Mouse (Mus musculus) hindbrain, embryonic 11.5 days (tissue): Measurements from ENCODE around the gene Khdc1b. TPM values are rescaled to one million over a fixed set of nuclear protein-coding genes. Genes with fewer than 3 reads are reported as not detected.
"Not testable (repeated sequence)": the region's sequence is repeated elsewhere in the genome, so short reads cannot be mapped to it uniquely, and the experiment has no call there.

Source experiments
- ATAC-seq: fragments of 200-750 bp; cut with Nextera tagmentation; 2 replicates; pipeline ENCODE4 v1.8.0; 2017; ENCODE audit warnings: mild to moderate bottlenecking, moderate TSS enrichment, moderate library complexity; ENCODE audit not compliant: low FRiP score
- DNase-seq: peaks from one replicate; pipeline ENCODE4 v3.0.0-alpha.2; 2015; ENCODE audit warnings: low spot score
- H3K27ac ChIP-seq: fragments of 300-500 bp; sonication (generic); 2 replicates; pipeline ENCODE4 v1.5.1; 2014; ENCODE audit warnings: mild to moderate bottlenecking, low read depth, low read length
- H3K27me3 ChIP-seq: fragments of 300-500 bp; sonication (generic); 2 replicates; pipeline ENCODE4 v1.6.1; 2014; ENCODE audit warnings: mild to moderate bottlenecking, low read length, moderate library complexity, mixed read lengths; ENCODE audit not compliant: control insufficient read depth, insufficient read depth
- H3K36me3 ChIP-seq: fragments of 300-500 bp; sonication (generic); 2 replicates; pipeline ENCODE4 v1.6.1; 2014; ENCODE audit warnings: mild to moderate bottlenecking, low read length, moderate library complexity, mixed read lengths; ENCODE audit not compliant: control insufficient read depth, insufficient read depth
- H3K4me1 ChIP-seq: fragments of 300-500 bp; sonication (generic); replicated peaks from 2 replicates; pipeline ENCODE4 v1.6.1; 2014; ENCODE audit warnings: low read length, mixed read lengths; ENCODE audit not compliant: control insufficient read depth, insufficient read depth
- H3K4me2 ChIP-seq: fragments of 300-500 bp; sonication (generic); replicated peaks from 2 replicates; pipeline ENCODE4 v1.6.1; 2014; ENCODE audit warnings: mild to moderate bottlenecking, low read depth, low read length
- H3K4me3 ChIP-seq: fragments of 300-500 bp; sonication (generic); 2 replicates; pipeline ENCODE4 v1.5.1; 2014; ENCODE audit warnings: low read depth, low read length
- H3K9ac ChIP-seq: fragments of 300-500 bp; sonication (generic); 2 replicates; pipeline ENCODE4 v1.6.1; 2014; ENCODE audit warnings: low read depth, low read length
- H3K9me3 ChIP-seq: fragments of 300-500 bp; sonication (generic); 2 replicates; pipeline ENCODE4 v1.6.1; 2016; ENCODE audit warnings: low read length; ENCODE audit not compliant: control insufficient read depth
- WGBS: fragments of 180-500 bp; shearing (Covaris S2); extraction: QIAGEN DNeasy Blood & Tissue Kit; methylation state at CpG from one replicate; pipeline ENCODE4 v1.1.7; 2014; 5-methylcytosine and 5-hydroxymethylcytosine counted together
- polyA plus RNA-seq: library from polyadenylated mRNA; unstranded; fragments of >200 nt; fragmentation: Nextera tagmentation; extraction: Ambion mirVana; gene quantifications from 2 replicates; pipeline ENCODE4 v1.2.1, GENCODE M21; 2014

Gene Khdc1b
- 0.09 TPM in 1 of 2 replicates, not detected in the other for polyA plus RNA-seq

DNA sequence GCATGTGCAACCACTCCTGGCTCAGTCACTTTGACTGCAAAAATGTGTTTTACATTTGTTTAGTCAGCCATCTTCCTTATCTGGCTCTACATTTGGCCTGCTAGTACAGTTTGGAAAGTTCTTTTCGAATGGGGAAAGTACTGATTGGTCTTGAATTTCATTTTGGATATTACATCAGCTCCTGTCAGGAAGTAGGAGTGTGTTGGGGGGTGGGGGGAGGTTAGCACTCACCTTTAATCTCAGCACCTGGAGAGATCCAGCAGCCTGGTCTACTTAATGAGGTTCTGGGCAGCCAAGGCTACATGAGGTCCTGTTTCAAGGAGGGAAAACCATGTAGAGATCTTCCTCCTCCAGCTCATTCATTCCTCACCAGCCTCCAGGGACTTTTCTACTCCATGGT lies at the start of gene Khdc1b:
Gene Khdc1b, plus strand, starts transcription at position 301 of the 400 bp plus-strand sequence.
- H3K4me1 ChIP-seq, result no peaks in the 10 kb centered on the region
- no peak within 1 kb of the TSS for H3K9ac ChIP-seq
- DNase-seq, result no peak
- H3K27me3 ChIP-seq, result no peaks in the 10 kb centered on the region
- H3K9me3 ChIP-seq, result no peaks in the 10 kb centered on the region
- H3K36me3 ChIP-seq, result no peaks in the 10 kb centered on the region
- WGBS, result 93% methylated on average over 1 of the region's 1 CpGs
- H3K4me2 ChIP-seq, result no peak within 1 kb of the TSS
- H3K4me3 ChIP-seq, result no peak within 1 kb of the TSS
- H3K27ac ChIP-seq, result no peak within 1 kb of the TSS
- ATAC-seq, result no peak

DNA sequence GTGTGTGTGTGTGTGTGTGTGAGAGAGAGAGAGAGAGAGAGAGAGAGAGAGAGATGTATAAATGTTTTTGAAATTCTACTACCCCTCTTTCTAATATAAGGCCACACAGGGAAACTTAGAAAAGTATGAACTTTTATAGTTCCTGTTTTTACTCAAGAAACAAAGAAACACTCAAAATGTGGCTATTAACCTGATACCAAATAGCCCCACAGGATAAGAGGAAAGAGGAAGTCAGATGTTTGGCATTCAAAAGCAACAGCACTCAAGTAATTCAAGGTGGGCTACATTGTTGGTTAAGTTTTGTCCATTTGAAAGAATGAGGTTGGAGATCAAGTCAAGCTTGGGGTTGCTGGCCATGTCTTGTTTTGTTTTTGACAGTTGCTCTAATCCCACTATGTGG lies 47.5 kb upstream of the Khdc1b start:
- ATAC-seq, result no peak
- H3K4me1 ChIP-seq, result no peaks in the 10 kb centered on the region
- H3K9me3 ChIP-seq, result no peaks in the 10 kb centered on the region
- no peak overlapping the region for H3K9ac ChIP-seq
- no peaks in the 10 kb centered on the region for H3K27me3 ChIP-seq
- no peak overlapping the region for H3K27ac ChIP-seq
- no peak for DNase-seq
- H3K4me2 ChIP-seq, result no peak overlapping the region
- H3K36me3 ChIP-seq, result no peaks in the 10 kb centered on the region
- H3K4me3 ChIP-seq, result no peak overlapping the region

DNA sequence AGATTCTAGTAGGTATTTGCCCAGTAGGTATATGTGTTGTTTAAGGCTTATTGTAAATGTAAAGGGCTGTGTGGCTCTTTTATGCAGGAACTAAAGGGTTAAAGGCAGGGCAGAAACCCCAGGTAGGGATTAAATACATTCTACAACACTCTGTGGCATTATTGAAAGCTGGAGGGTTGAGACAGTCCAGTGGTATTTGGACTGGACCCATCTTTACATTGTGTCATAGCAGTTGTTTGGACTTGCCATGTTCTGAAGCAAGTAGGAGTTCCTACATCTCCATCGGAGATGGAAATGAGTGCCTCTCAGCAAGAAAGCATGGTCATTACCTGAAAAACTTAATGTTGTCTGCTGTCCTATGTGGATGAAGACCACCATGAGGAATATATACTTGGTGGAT lies 42.6 kb upstream of the Khdc1b start:
- no peaks in the 10 kb centered on the region for H3K9me3 ChIP-seq
- no peak overlapping the region for H3K9ac ChIP-seq
- DNase-seq (no peak), ATAC-seq (no peak)
- WGBS, result 100% methylated on average over 1 of the region's 1 CpGs
- H3K4me3 ChIP-seq, result no peak overlapping the region
- H3K4me2 ChIP-seq, result no peak overlapping the region
- H3K27me3 ChIP-seq, result no peaks in the 10 kb centered on the region
- H3K27ac ChIP-seq, result no peak overlapping the region
- no peaks in the 10 kb centered on the region for H3K4me1 ChIP-seq
- no peaks in the 10 kb centered on the region for H3K36me3 ChIP-seq

DNA sequence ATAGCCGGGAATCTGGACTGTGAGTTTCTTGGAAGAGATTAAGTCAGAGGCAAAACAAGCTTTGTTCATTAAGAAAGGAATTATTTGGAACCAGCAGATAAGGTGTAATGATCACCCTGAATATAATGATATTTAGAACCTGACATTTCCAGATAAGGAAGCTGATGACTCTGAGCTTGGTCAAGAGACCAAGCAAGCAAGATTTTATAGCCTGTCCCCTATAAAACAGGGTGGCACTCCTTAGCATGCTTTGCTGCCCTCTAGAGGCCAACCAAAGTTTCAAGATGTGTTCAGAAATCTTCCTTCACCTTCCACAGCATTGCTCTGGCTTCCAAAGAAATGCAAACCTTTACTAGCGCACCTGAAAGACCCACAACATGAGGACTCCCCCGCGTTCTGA lies 39.1 kb upstream of the Khdc1b start:
- H3K27me3 ChIP-seq, result no peaks in the 10 kb centered on the region
- H3K4me3 ChIP-seq, result no peak overlapping the region
- DNase-seq (peak; percentile 61), ATAC-seq (0 out of 2 replicates have a peak, but pooled peaks have one; percentile 56)
- 70% methylated on average over 4 of the region's 4 CpGs for WGBS
- no peaks in the 10 kb centered on the region for H3K9me3 ChIP-seq
- H3K4me1 ChIP-seq, result no peaks in the 10 kb centered on the region
- H3K27ac ChIP-seq, result no peak overlapping the region
- no peaks in the 10 kb centered on the region for H3K36me3 ChIP-seq
- no peak overlapping the region for H3K4me2 ChIP-seq
- H3K9ac ChIP-seq, result no peak overlapping the region

DNA sequence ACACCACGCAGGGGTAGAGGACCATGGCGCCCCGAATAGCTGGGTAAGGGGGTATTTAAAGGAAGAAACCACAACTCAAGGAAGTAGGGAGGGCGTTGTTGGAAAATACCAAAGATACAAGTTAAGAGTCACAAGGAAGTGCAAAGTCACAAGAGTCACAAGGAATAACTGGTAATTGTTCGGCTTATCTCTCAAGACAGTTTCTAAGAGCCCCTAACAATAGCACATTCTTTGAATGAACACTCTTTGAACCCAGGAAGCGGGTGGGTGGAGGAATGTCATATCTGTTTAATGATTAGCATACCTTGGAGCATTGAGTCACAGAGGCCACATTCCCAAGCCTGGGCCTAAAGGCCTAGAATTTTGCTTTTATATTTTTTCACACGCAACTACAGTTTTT lies 38.6 kb upstream of the Khdc1b start:
- not testable (repeated sequence) for H3K9ac ChIP-seq, DNase-seq, H3K4me2 ChIP-seq, H3K27ac ChIP-seq, H3K36me3 ChIP-seq, H3K9me3 ChIP-seq, H3K4me3 ChIP-seq, H3K27me3 ChIP-seq, H3K4me1 ChIP-seq, ATAC-seq
- 89% methylated on average over 7 of the region's 7 CpGs for WGBS

DNA sequence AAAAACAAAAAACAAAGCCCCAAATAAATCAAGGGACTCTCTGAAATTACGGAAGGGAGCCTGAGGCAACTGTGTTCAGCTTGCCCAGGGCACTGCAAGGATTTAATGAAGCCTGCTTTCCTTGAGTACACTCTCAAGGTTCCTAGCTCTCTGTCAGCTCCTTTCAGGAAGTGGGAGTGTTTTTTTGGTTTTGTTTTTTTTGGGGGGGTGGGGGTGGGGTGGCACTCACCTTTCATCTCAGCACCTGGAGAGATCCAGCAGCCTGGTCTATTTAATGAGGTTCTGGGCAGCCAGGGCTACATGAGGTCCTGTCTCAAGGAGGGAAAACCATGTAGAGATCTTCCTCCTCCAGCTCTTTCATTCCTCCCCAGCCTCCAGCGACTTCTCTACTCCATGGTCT lies 34.0 kb upstream of the Khdc1b start, which contains the start of gene Khdc1a:
Gene Khdc1a, plus strand, starts transcription at position 301 of the 400 bp plus-strand sequence.
- Histone ChIP-seq H3K4me1 (no peaks in the 10 kb centered on the region), H3K4me3 (no peak within 1 kb of the TSS), H3K36me3 (no peaks in the 10 kb centered on the region), H3K9me3 (no peaks in the 10 kb centered on the region), H3K4me2 (no peak within 1 kb of the TSS), H3K27me3 (no peaks in the 10 kb centered on the region), H3K27ac (no peak within 1 kb of the TSS), H3K9ac (no peak within 1 kb of the TSS)
- ATAC-seq (no peak), DNase-seq (no peak)
- 84% methylated on average over 2 of the region's 2 CpGs for whole genome bisulfite sequencing

DNA sequence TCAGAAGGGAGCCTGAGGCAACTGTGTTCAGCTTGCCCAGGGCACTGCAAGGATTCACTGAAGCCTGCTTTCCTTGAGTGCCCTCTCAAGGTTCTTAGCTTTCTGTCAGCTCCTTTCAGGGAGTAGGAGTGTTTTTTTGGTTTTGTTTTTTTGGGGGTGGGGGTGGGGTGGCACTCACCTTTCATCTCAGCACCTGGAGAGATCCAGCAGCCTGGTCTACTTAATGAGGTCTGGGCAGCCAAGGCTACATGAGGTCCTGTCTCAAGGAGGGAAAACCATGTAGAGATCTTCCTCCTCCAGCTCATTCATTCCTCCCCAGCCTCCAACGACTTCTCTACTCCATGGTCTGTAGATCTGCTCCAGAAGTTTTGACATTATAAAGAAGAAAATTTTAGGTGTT lies 15.3 kb upstream of the Khdc1b start, which contains the start of gene Khdc1c:
Gene Khdc1c, plus strand, starts transcription at position 301 of the 400 bp plus-strand sequence.
- WGBS, result 81% methylated on average over 1 of the region's 1 CpGs
- not testable (repeated sequence) for H3K4me1 ChIP-seq, DNase-seq, H3K27me3 ChIP-seq, H3K4me2 ChIP-seq, H3K4me3 ChIP-seq, H3K27ac ChIP-seq, H3K9ac ChIP-seq, H3K9me3 ChIP-seq, ATAC-seq, H3K36me3 ChIP-seq

DNA sequence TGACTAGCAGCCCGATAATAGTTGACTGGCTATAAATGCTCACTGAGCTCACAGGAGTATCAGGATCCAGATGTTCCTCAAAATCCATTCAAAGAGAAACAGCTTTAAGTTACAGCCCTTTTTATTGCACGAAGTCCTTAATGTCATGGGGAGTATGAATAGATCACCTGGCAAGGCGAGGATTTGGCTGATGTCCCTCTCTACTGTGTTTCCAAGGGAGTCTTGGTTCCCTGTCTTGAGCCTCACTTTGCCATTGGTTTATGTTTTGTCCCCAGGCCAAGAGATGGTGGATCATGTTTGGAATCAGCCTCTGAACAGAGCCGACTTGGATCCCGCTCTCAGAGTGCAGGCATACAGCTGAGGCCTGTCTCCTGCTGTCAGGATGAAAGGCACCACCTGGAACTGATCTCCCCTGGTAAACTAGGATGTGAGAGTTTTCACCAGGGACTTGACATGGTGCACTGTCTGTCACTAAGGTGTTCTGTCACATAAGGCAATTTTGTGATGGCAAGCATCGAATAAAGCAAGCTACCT lies 7.8 kb downstream of the Khdc1b start:
- Histone ChIP-seq H3K27ac (no peak overlapping the region), H3K4me3 (no peak overlapping the region), H3K9ac (no peak overlapping the region), H3K4me1 (no peaks in the 10 kb centered on the region), H3K27me3 (no peaks in the 10 kb centered on the region), H3K4me2 (no peak overlapping the region), H3K9me3 (no peaks in the 10 kb centered on the region), H3K36me3 (no peaks in the 10 kb centered on the region)
- DNase-seq (no peak), ATAC-seq (no peak)
- 79% methylated on average over 6 of the region's 6 CpGs for WGBS

DNA sequence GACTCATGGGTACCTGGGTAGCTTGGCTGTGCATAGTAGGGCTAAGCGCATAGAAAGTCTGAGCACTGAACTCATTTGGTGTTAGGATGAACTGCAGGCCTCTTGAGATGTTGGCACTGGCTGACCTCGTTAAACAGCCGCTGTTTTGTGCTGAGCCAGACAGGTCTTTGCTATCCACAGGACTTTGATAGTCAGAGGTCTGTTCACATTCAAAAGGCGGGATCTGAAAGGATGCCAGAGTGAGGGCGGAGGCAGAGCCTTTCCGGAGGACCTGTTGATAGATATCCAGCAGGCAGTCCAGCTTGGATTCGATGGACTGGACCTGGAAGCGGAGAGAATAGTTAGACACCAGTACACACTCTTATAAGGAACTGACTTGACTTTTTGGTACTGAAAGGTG lies 19.4 kb downstream of the Khdc1b start:
- Histone ChIP-seq H3K4me2 (no peak overlapping the region), H3K9me3 (no peaks in the 10 kb centered on the region), H3K9ac (no peak overlapping the region), H3K27me3 (no peaks in the 10 kb centered on the region), H3K4me1 (no peaks in the 10 kb centered on the region), H3K4me3 (no peak overlapping the region), H3K27ac (no peak overlapping the region), H3K36me3 (no peaks in the 10 kb centered on the region)
- DNase-seq (no peak), ATAC-seq (no peak)
- WGBS, result 81% methylated on average over 8 of the region's 8 CpGs
